Mouse (Mus musculus): Measurements from ENCODE around the gene Htr3b. TPM values are rescaled to one million over a fixed set of nuclear protein-coding genes. Genes with fewer than 3 reads are reported as not detected.

Gene Htr3b
- polyA plus RNA-seq, 1 experiment from 2014 or later: not detected

GRCm38 (mm10) chr9:48961314-48961713, 3.5 kb downstream of the Htr3b start:
- Histone ChIP-seq H3K27me3 (ENCODE audit: control insufficient read depth, insufficient read depth, low read depth, low read length) (no peaks in the 10 kb centered on the region), H3K9ac (ENCODE audit: low read depth, low read length) (no peak overlapping the region), H3K4me3 (ENCODE audit: low read depth, low read length) (no peak overlapping the region), H3K9me3 (replicated peaks; ENCODE audit: control insufficient read depth, low read length, poor library complexity, severe bottlenecking) (no peaks in the 10 kb centered on the region), H3K4me2 (ENCODE audit: low read length) (peak overlapping the region; percentile 39), H3K36me3 (ENCODE audit: control insufficient read depth, insufficient read depth, low read length) (no peaks in the 10 kb centered on the region), H3K27ac (ENCODE audit: low read length) (no peak overlapping the region), H3K4me1 (ENCODE audit: control insufficient read depth, insufficient read depth, low read length) (peaks cover 8% of the 10 kb centered on the region)
- 24% methylated on average over 12 of the region's 12 CpGs for WGBS
- ATAC-seq: no peak

- Histone ChIP-seq H3K9ac (ENCODE audit: low read depth, low read length) (no peak overlapping the region), H3K9me3 (replicated peaks; ENCODE audit: control insufficient read depth, low read length, poor library complexity, severe bottlenecking) (no peaks in the 10 kb centered on the region), H3K36me3 (ENCODE audit: control insufficient read depth, insufficient read depth, low read length) (no peaks in the 10 kb centered on the region), H3K27me3 (ENCODE audit: control insufficient read depth, insufficient read depth, low read depth, low read length) (no peaks in the 10 kb centered on the region), H3K27ac (ENCODE audit: low read length) (no peak overlapping the region), H3K4me1 (ENCODE audit: control insufficient read depth, insufficient read depth, low read length) (no peaks in the 10 kb centered on the region; the same call in 1 of the 2 replicates), H3K4me2 (ENCODE audit: low read length) (no peak overlapping the region), H3K4me3 (ENCODE audit: low read depth, low read length) (no peak overlapping the region)
- ATAC-seq: no peak
- WGBS: 89% methylated on average over 4 of the region's 4 CpGs
These were observed 17.2 kb downstream of the Htr3b start for GRCm38 (mm10) chr9:48947565-48947964.

GRCm38 (mm10) chr9:48942349-48942748, 22.4 kb downstream of the Htr3b start:
- no peak overlapping the region for H3K4me3 ChIP-seq (ENCODE audit: low read depth, low read length)
- no peak for ATAC-seq

GRCm38 (mm10) chr9:48929436-48929835, 35.4 kb downstream of the Htr3b start:
- Histone ChIP-seq H3K36me3 (ENCODE audit: control insufficient read depth, insufficient read depth, low read length) (no peaks in the 10 kb centered on the region), H3K4me1 (ENCODE audit: control insufficient read depth, insufficient read depth, low read length) (no peaks in the 10 kb centered on the region), H3K9ac (ENCODE audit: low read depth, low read length) (no peak overlapping the region), H3K27me3 (ENCODE audit: control insufficient read depth, insufficient read depth, low read depth, low read length) (no peaks in the 10 kb centered on the region), H3K4me2 (ENCODE audit: low read length) (no peak overlapping the region), H3K9me3 (replicated peaks; ENCODE audit: control insufficient read depth, low read length, poor library complexity, severe bottlenecking) (no peaks in the 10 kb centered on the region), H3K4me3 (ENCODE audit: low read depth, low read length) (no peak overlapping the region), H3K27ac (ENCODE audit: low read length) (no peak overlapping the region)
- no peak for ATAC-seq
- WGBS: 84% methylated on average over 5 of the region's 5 CpGs

More at GRCm38 (mm10) chr9:48942349-48942748, 22.4 kb downstream of the Htr3b start:
- 74% methylated on average over 1 of the region's 1 CpGs for WGBS
- Histone ChIP-seq H3K27me3 (ENCODE audit: control insufficient read depth, insufficient read depth, low read depth, low read length) (no peaks in the 10 kb centered on the region), H3K4me1 (ENCODE audit: control insufficient read depth, insufficient read depth, low read length) (no peaks in the 10 kb centered on the region; the same call in 1 of the 2 replicates), H3K9ac (ENCODE audit: low read depth, low read length) (no peak overlapping the region), H3K36me3 (ENCODE audit: control insufficient read depth, insufficient read depth, low read length) (no peaks in the 10 kb centered on the region), H3K27ac (ENCODE audit: low read length) (no peak overlapping the region), H3K4me2 (ENCODE audit: low read length) (no peak overlapping the region), H3K9me3 (replicated peaks; ENCODE audit: control insufficient read depth, low read length, poor library complexity, severe bottlenecking) (no peaks in the 10 kb centered on the region)

- Histone ChIP-seq H3K36me3 (ENCODE audit: control insufficient read depth, insufficient read depth, low read length) (no peaks in the 10 kb centered on the region), H3K27ac (ENCODE audit: low read length) (no peak overlapping the region), H3K9ac (ENCODE audit: low read depth, low read length) (no peak overlapping the region), H3K4me3 (ENCODE audit: low read depth, low read length) (no peak overlapping the region), H3K4me2 (ENCODE audit: low read length) (no peak overlapping the region), H3K4me1 (ENCODE audit: control insufficient read depth, insufficient read depth, low read length) (no peaks in the 10 kb centered on the region), H3K9me3 (replicated peaks; ENCODE audit: control insufficient read depth, low read length, poor library complexity, severe bottlenecking) (no peaks in the 10 kb centered on the region), H3K27me3 (ENCODE audit: control insufficient read depth, insufficient read depth, low read depth, low read length) (no peaks in the 10 kb centered on the region)
- WGBS: 41% methylated on average over 3 of the region's 3 CpGs
- ATAC-seq: no peak
These were observed 36.0 kb downstream of the Htr3b start for GRCm38 (mm10) chr9:48928781-48929180.

- no peak for ATAC-seq
- Histone ChIP-seq H3K27me3 (ENCODE audit: control insufficient read depth, insufficient read depth, low read depth, low read length) (no peaks in the 10 kb centered on the region), H3K4me3 (ENCODE audit: low read depth, low read length) (no peak overlapping the region), H3K9ac (ENCODE audit: low read depth, low read length) (no peak overlapping the region), H3K9me3 (replicated peaks; ENCODE audit: control insufficient read depth, low read length, poor library complexity, severe bottlenecking) (no peaks in the 10 kb centered on the region), H3K4me1 (ENCODE audit: control insufficient read depth, insufficient read depth, low read length) (peaks cover 3% of the 10 kb centered on the region; the same call in 1 of the 2 replicates), H3K4me2 (ENCODE audit: low read length) (no peak overlapping the region), H3K27ac (ENCODE audit: low read length) (no peak overlapping the region), H3K36me3 (ENCODE audit: control insufficient read depth, insufficient read depth, low read length) (no peaks in the 10 kb centered on the region)
- 25% methylated on average over 18 of the region's 18 CpGs for WGBS
These were observed 48.6 kb downstream of the Htr3b start for GRCm38 (mm10) chr9:48916011-48916788.

- H3K4me1 ChIP-seq (ENCODE audit: control insufficient read depth, insufficient read depth, low read length): no peaks in the 10 kb centered on the region
- no peak within 1 kb of the TSS for H3K9ac ChIP-seq (ENCODE audit: low read depth, low read length)
- no peak within 1 kb of the TSS for H3K27ac ChIP-seq (ENCODE audit: low read length)
- no peaks in the 10 kb centered on the region for H3K36me3 ChIP-seq (ENCODE audit: control insufficient read depth, insufficient read depth, low read length)
- H3K9me3 ChIP-seq (replicated peaks; ENCODE audit: control insufficient read depth, low read length, poor library complexity, severe bottlenecking): no peaks in the 10 kb centered on the region
- H3K4me3 ChIP-seq (ENCODE audit: low read depth, low read length): no peak within 1 kb of the TSS
- H3K27me3 ChIP-seq (ENCODE audit: control insufficient read depth, insufficient read depth, low read depth, low read length): no peaks in the 10 kb centered on the region
- 11% methylated on average over 9 of the region's 9 CpGs for WGBS
- no peak within 1 kb of the TSS for H3K4me2 ChIP-seq (ENCODE audit: low read length)
- ATAC-seq: peak; percentile 48
These were observed 53.8 kb downstream of the Htr3b start, which contains the start of gene Htr3a for GRCm38 (mm10) chr9:48910885-48911537. Htr3a (minus strand) TSS chr9:48911099.

GRCm38 (mm10) chr9:48904421-48904820, 60.4 kb downstream of the Htr3b start:
- no peaks in the 10 kb centered on the region for H3K36me3 ChIP-seq (ENCODE audit: control insufficient read depth, insufficient read depth, low read length)
- H3K9ac ChIP-seq (ENCODE audit: low read depth, low read length): no peak overlapping the region
- no peak overlapping the region for H3K4me2 ChIP-seq (ENCODE audit: low read length)
- no peaks in the 10 kb centered on the region for H3K4me1 ChIP-seq (ENCODE audit: control insufficient read depth, insufficient read depth, low read length)
- H3K9me3 ChIP-seq (replicated peaks; ENCODE audit: control insufficient read depth, low read length, poor library complexity, severe bottlenecking): no peaks in the 10 kb centered on the region
- WGBS: 90% methylated on average over 5 of the region's 5 CpGs
- no peak overlapping the region for H3K4me3 ChIP-seq (ENCODE audit: low read depth, low read length)
- H3K27ac ChIP-seq (ENCODE audit: low read length): no peak overlapping the region
- no peak for ATAC-seq
- no peaks in the 10 kb centered on the region for H3K27me3 ChIP-seq (ENCODE audit: control insufficient read depth, insufficient read depth, low read depth, low read length)

GRCm38 (mm10) chr9:48903766-48904165, 61.0 kb downstream of the Htr3b start:
- Histone ChIP-seq H3K9me3 (replicated peaks; ENCODE audit: control insufficient read depth, low read length, poor library complexity, severe bottlenecking) (no peaks in the 10 kb centered on the region), H3K4me3 (ENCODE audit: low read depth, low read length) (no peak overlapping the region), H3K4me2 (ENCODE audit: low read length) (no peak overlapping the region), H3K36me3 (ENCODE audit: control insufficient read depth, insufficient read depth, low read length) (no peaks in the 10 kb centered on the region), H3K9ac (ENCODE audit: low read depth, low read length) (no peak overlapping the region), H3K4me1 (ENCODE audit: control insufficient read depth, insufficient read depth, low read length) (no peaks in the 10 kb centered on the region), H3K27ac (ENCODE audit: low read length) (no peak overlapping the region), H3K27me3 (ENCODE audit: control insufficient read depth, insufficient read depth, low read depth, low read length) (no peaks in the 10 kb centered on the region)
- no peak for ATAC-seq
- 51% methylated on average over 2 of the region's 2 CpGs for WGBS

Measured in midbrain, embryonic 16.5 days (tissue).